Mouse (Mus musculus) midbrain, postnatal 0 days (tissue): ENCODE measurements around the gene Tcam1. TPM values are rescaled to one million over a fixed set of nuclear protein-coding genes. Genes with fewer than 3 reads are reported as not detected.

Source experiments
- ATAC-seq: fragments of 200-750 bp; cut with Nextera tagmentation; 2 replicates; pipeline ENCODE4 v1.8.0; 2017; ENCODE audit warnings: moderate number of reproducible peaks, mild to moderate bottlenecking, moderate TSS enrichment, moderate library complexity; ENCODE audit not compliant: low FRiP score
- DNase-seq: peaks from one replicate; pipeline ENCODE4 v3.0.0-alpha.2; 2015; ENCODE audit warnings: low spot score
- H3K27ac ChIP-seq: fragments of 300-500 bp; sonication (generic); 2 replicates; pipeline ENCODE4 v1.5.1; 2014; ENCODE audit warnings: low read depth, mild to moderate bottlenecking, low read length, mixed read lengths
- H3K27me3 ChIP-seq: fragments of 300-500 bp; sonication (generic); 2 replicates; pipeline ENCODE4 v1.6.1; 2014; ENCODE audit warnings: low read length, control low read depth, mixed read lengths; ENCODE audit not compliant: insufficient read depth
- H3K36me3 ChIP-seq: fragments of 300-500 bp; sonication (generic); 2 replicates; pipeline ENCODE4 v1.6.1; 2014; ENCODE audit warnings: low read length, control low read depth, mixed read lengths; ENCODE audit not compliant: insufficient read depth
- H3K4me1 ChIP-seq: fragments of 300-500 bp; sonication (generic); 2 replicates; pipeline ENCODE4 v1.6.1; 2014; ENCODE audit warnings: mild to moderate bottlenecking, control low read depth, antibody characterized with exemption, low read length, mixed read lengths; ENCODE audit not compliant: insufficient read depth
- H3K4me2 ChIP-seq: fragments of 300-500 bp; sonication (generic); 2 replicates; pipeline ENCODE4 v1.6.1; 2014; ENCODE audit warnings: low read depth, mild to moderate bottlenecking, low read length, mixed read lengths; ENCODE audit not compliant: poor library complexity, severe bottlenecking
- H3K4me3 ChIP-seq: fragments of 300-500 bp; sonication (generic); 2 replicates; pipeline ENCODE4 v1.5.1; 2014; ENCODE audit warnings: low read depth, mild to moderate bottlenecking, low read length, moderate library complexity
- H3K9ac ChIP-seq: fragments of 300-500 bp; sonication (generic); replicated peaks from 2 replicates; pipeline ENCODE4 v1.6.1; 2014; ENCODE audit warnings: mild to moderate bottlenecking, low read length, moderate library complexity, mixed read lengths; ENCODE audit not compliant: poor library complexity, severe bottlenecking
- H3K9me3 ChIP-seq: fragments of 300-500 bp; sonication (generic); 2 replicates; pipeline ENCODE4 v1.6.1; 2016; ENCODE audit warnings: low read length, control low read depth
- CTCF ChIP-seq: IDR thresholded peaks from 2 replicates; pipeline ENCODE4 v1.5.1; 2016; ENCODE audit warnings: antibody characterized with exemption, mild to moderate bottlenecking
- WGBS: fragments of 180-500 bp; shearing (Covaris S2); extraction: QIAGEN DNeasy Blood & Tissue Kit; methylation state at CpG from one replicate; pipeline ENCODE4 v1.1.7; 2014; 5-methylcytosine and 5-hydroxymethylcytosine counted together
- polyA plus RNA-seq: library from polyadenylated mRNA; unstranded; fragments of >200 nt; fragmentation: Nextera tagmentation; extraction: Ambion mirVana; gene quantifications from 2 replicates; pipeline ENCODE4 v1.2.1, GENCODE M21; 2015
- total RNA-seq: library from RNA; depleted of rRNA; stranded (reverse); fragments of >200 nt; gene quantifications from 2 replicates; pipeline ENCODE4 v1.2.3, GENCODE M21; 2014

Tcam1 gene
- total and polyA plus RNA-seq, 2 experiments from 2014 or later, result 0.10 to 0.22 TPM

GRCm38 (mm10) chr11:106306758-106307157 lies 30.3 kb downstream of the Tcam1 start:
- no peaks in the 10 kb centered on the region for H3K4me1 ChIP-seq
- H3K27ac ChIP-seq, result no peak overlapping the region
- no peaks in the 10 kb centered on the region for H3K9me3 ChIP-seq
- no peak overlapping the region for H3K9ac ChIP-seq
- no peak for ATAC-seq
- no peaks in the 10 kb centered on the region for H3K36me3 ChIP-seq
- no peak overlapping the region for H3K4me3 ChIP-seq
- DNase-seq, result no peak
- no peak overlapping the region for H3K4me2 ChIP-seq
- 83% methylated on average over 9 of the region's 9 CpGs for WGBS
- no peak for TF ChIP-seq CTCF
- no peaks in the 10 kb centered on the region for H3K27me3 ChIP-seq

GRCm38 (mm10) chr11:106307432-106307831 lies 31.0 kb downstream of the Tcam1 start:
- ATAC-seq (no peak), DNase-seq (no peak)
- Histone ChIP-seq H3K4me3 (no peak overlapping the region), H3K27ac (no peak overlapping the region), H3K27me3 (no peaks in the 10 kb centered on the region), H3K4me2 (no peak overlapping the region), H3K9ac (no peak overlapping the region), H3K4me1 (no peaks in the 10 kb centered on the region), H3K36me3 (no peaks in the 10 kb centered on the region), H3K9me3 (no peaks in the 10 kb centered on the region)
- TF ChIP-seq CTCF, result no peak
- 85% methylated on average over 5 of the region's 5 CpGs for WGBS

- no peak for DNase-seq
- ATAC-seq, result no peak
- Histone ChIP-seq H3K4me1 (no peaks in the 10 kb centered on the region), H3K9me3 (no peaks in the 10 kb centered on the region), H3K4me2 (no peak overlapping the region), H3K36me3 (no peaks in the 10 kb centered on the region), H3K27ac (no peak overlapping the region), H3K9ac (no peak overlapping the region), H3K4me3 (no peak overlapping the region), H3K27me3 (no peaks in the 10 kb centered on the region)
- WGBS, result 85% methylated on average over 11 of the region's 11 CpGs
- no peak for TF ChIP-seq CTCF
Measured at GRCm38 (mm10) chr11:106308162-106308561, 31.7 kb downstream of the Tcam1 start.

GRCm38 (mm10) chr11:106310123-106310522 lies 33.7 kb downstream of the Tcam1 start:
- TF ChIP-seq CTCF, result no peak

GRCm38 (mm10) chr11:106313533-106313932 lies 37.1 kb downstream of the Tcam1 start:
- Histone ChIP-seq H3K4me3 (no peak overlapping the region), H3K9ac (no peak overlapping the region), H3K4me2 (no peak overlapping the region), H3K27ac (no peak overlapping the region), H3K4me1 (no peaks in the 10 kb centered on the region), H3K9me3 (no peaks in the 10 kb centered on the region), H3K27me3 (no peaks in the 10 kb centered on the region), H3K36me3 (no peaks in the 10 kb centered on the region)
- 84% methylated on average over 5 of the region's 5 CpGs for WGBS
- no peak for DNase-seq
- no peak for ATAC-seq
- no peak for TF ChIP-seq CTCF

More at GRCm38 (mm10) chr11:106310123-106310522, 33.7 kb downstream of the Tcam1 start:
- Histone ChIP-seq H3K9me3 (no peaks in the 10 kb centered on the region), H3K4me2 (no peak overlapping the region), H3K27me3 (no peaks in the 10 kb centered on the region), H3K9ac (no peak overlapping the region), H3K4me1 (no peaks in the 10 kb centered on the region), H3K4me3 (no peak overlapping the region), H3K27ac (no peak overlapping the region), H3K36me3 (no peaks in the 10 kb centered on the region)
- no peak for ATAC-seq
- 69% methylated on average over 5 of the region's 5 CpGs for WGBS
- no peak for DNase-seq

- no peak for TF ChIP-seq CTCF
- no peak within 1 kb of the TSS for H3K9ac ChIP-seq
- H3K27ac ChIP-seq, result no peak within 1 kb of the TSS
- no peak for ATAC-seq
- H3K4me3 ChIP-seq, result no peak within 1 kb of the TSS
- H3K4me1 ChIP-seq, result no peaks in the 10 kb centered on the region
- no peaks in the 10 kb centered on the region for H3K9me3 ChIP-seq
- DNase-seq, result no peak
- 82% methylated on average over 9 of the region's 9 CpGs for WGBS
- H3K36me3 ChIP-seq, result no peaks in the 10 kb centered on the region
- no peaks in the 10 kb centered on the region for H3K27me3 ChIP-seq
- no peak within 1 kb of the TSS for H3K4me2 ChIP-seq
Measured at GRCm38 (mm10) chr11:106314333-106314812, 37.9 kb downstream of the Tcam1 start, which contains the start of gene Cd79b. Cd79b (minus strand) TSS chr11:106314762.
